Mouse (Mus musculus) left cerebral cortex, adult 2 months (tissue): Measurements from ENCODE around the gene Cd44. TPM values are rescaled to one million over a fixed set of nuclear protein-coding genes. Genes with fewer than 3 reads are reported as not detected.

Experiments
- DNase-seq, 2 experiments: peaks; one replicate each; pipeline ENCODE4 v3.0.0; 2021 to 2022; ENCODE audit warnings: low spot score in 2 of 2, mixed read lengths in 1 of 2; ENCODE audit errors: extremely low spot score in 1 of 2
- H3K27ac ChIP-seq: fragments of 200-600 bp; 2 replicates; pipeline ENCODE4 v1.8.1; 2022
- H3K4me3 ChIP-seq: fragments of 200-600 bp; 2 replicates; pipeline ENCODE4 v1.8.1; 2022
- CTCF ChIP-seq: fragments of 200-600 bp; IDR thresholded peaks from 2 replicates; pipeline ENCODE4 v1.8.1; 2022; ENCODE audit warnings: antibody characterized with exemption, mild to moderate bottlenecking, moderate library complexity
- intact Hi-C: fragments of 180-260 bp; cut with DNase I; formaldehyde crosslinking; loops from one replicate; pipeline ENCODE4 v1.15.1; 2025
- total RNA-seq, 2 experiments: library from RNA; stranded (reverse); gene quantifications; 2 replicates each; pipeline ENCODE4 v1.2.3; 2021

Gene Cd44
- total RNA-seq, 2 experiments from 2014 or later = 2.9 to 4.4 TPM

- intact Hi-C loops = no loop called here
- TF ChIP-seq CTCF = no peak
- no peak for DNase-seq
- H3K27ac ChIP-seq = no peak overlapping the region
- H3K4me3 ChIP-seq = no peak overlapping the region
Observed at GRCm38 (mm10) chr2:102864695-102865353, 36.6 kb downstream of the Cd44 start.

DNA sequence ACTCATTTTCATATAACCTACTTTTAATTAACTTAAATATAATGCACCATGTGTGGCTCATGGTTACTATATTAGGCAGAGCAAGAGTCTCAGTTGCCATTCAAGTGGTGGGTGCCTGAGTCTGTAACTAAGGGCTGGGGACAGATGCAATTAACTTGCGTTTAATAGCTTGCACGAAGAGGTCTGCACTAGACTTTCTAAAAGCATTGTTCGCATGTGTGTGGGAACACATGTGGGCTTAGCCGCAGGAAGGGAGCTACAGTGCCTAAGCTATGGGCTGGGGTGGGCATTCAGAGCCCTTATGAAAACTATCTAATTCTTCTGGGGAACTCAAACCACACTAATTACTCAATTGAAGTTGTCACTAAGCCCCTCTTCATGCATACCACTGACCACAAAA lies 37.4 kb downstream of the Cd44 start:
- no peak for DNase-seq
- no peak overlapping the region for H3K27ac ChIP-seq
- TF ChIP-seq CTCF = no peak
- no peak overlapping the region for H3K4me3 ChIP-seq
- intact Hi-C loops = no loop called here

DNA sequence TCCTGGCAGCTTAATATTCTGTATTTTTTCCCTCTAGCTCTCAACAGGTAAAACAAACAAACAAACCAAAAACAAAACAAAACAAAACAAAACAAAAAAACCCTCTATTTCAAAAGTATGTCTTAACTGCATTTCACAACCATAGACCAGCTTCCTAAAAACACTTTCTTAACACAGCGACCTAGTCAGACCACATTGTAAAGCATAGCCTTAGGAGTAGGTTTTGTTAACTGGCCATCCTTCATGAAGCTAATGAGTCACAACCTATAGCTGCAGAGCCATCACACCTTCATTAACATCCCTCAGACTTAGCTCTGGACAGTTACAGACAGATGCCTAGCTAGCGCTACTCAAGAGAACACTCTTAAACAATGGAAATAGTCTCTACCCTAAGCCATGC lies 37.9 kb downstream of the Cd44 start:
- H3K4me3 ChIP-seq = no peak overlapping the region
- no peak for TF ChIP-seq CTCF
- DNase-seq = no peak
- intact Hi-C loops = no loop called here
- H3K27ac ChIP-seq = no peak overlapping the region

DNA sequence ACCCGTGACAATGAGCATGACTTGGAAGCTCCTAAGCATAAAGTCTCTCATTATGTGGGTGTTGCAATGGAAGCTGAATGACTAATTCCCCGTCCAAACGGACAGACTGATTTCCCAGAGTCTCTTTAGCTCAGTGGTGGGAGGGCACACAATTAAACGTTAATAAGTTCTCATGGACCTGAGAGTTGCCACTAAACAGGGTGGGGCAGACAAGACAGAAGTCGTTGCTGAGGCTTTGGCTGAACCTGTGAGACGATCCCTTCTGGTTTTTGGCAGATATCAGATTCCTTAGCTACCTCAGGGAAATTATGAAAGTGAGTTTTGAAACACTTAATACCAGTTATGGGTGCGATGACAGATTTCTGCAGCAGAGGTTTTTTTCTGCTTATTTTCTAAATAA lies 38.8 kb downstream of the Cd44 start:
- DNase-seq = no peak
- no peak for TF ChIP-seq CTCF
- no peak overlapping the region for H3K27ac ChIP-seq
- intact Hi-C loops = no loop called here
- H3K4me3 ChIP-seq = no peak overlapping the region

DNA sequence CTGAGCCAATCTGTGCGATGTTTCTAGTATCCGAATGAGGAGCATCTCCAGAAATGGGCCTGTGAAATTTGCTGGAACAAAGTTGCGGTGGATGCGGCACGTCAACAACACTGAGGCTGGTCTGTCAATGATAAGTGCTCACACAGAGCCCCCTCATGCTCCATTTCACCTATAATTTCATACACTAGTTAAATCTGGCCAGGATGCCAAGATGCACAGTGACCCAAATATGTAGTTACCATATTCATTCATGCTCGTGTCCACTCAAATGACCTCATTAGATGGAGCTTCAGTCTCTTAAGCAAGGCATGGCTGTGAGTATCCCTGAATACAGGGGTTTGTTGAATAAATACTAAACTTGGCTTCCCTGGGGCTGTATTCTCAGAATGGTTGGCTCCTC lies 43.2 kb downstream of the Cd44 start:
- intact Hi-C loops = no loop called here

DNA sequence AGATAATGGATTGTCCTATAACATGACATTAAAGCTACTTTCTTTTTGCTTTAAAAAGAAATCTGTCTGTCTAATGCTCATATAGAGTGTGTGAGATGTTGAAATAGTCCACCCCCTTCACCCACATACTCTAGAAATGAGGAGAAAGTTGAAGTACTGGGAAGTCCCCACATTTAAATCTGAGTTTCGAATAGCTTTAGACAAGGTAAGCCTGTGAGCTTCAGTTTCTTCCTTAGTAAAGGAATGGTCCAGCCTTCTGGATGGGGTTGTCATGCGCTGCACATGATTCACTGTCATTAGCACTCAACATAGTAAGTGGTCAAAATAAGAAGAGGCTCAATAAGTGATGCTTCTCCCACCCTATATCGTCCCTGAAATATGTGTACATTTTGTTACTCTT lies 48.2 kb downstream of the Cd44 start:
- no peak overlapping the region for H3K4me3 ChIP-seq
- intact Hi-C loops = no loop called here
- no peak overlapping the region for H3K27ac ChIP-seq
- DNase-seq = no peak
- no peak for TF ChIP-seq CTCF

More for the DNA sequence above, 43.2 kb downstream of the Cd44 start:
- H3K4me3 ChIP-seq = no peak overlapping the region
- no peak for DNase-seq
- H3K27ac ChIP-seq = no peak overlapping the region
- no peak for TF ChIP-seq CTCF

- Histone ChIP-seq H3K27ac (no peak overlapping the region), H3K4me3 (no peak overlapping the region)
- DNase-seq = no peak
- no peak for TF ChIP-seq CTCF
- intact Hi-C loops = no loop called here
Observed at GRCm38 (mm10) chr2:102851936-102852477, 49.5 kb downstream of the Cd44 start.

DNA sequence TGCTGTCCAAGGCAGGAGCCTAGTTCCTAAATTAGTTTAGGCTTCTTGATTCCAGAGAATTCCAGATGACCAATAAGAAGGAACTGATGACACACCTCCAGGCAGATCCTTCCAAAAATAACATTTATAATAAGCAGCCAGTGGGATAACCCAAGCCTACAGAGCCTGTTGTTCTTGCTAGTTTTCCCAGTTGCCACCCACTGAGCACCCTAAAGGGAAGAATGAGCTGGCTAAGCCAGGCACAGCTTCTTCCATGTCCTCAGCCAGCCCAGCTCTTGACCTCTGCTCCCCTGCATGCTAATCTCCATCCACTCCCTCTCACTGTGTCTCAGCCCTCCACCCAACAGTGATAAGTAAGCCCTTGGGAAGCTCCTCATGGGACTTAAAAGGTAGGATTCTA lies 51.4 kb downstream of the Cd44 start:
- Histone ChIP-seq H3K4me3 (no peak overlapping the region), H3K27ac (no peak overlapping the region)
- TF ChIP-seq CTCF = no peak
- no peak for DNase-seq
- intact Hi-C loops = no loop called here

DNA sequence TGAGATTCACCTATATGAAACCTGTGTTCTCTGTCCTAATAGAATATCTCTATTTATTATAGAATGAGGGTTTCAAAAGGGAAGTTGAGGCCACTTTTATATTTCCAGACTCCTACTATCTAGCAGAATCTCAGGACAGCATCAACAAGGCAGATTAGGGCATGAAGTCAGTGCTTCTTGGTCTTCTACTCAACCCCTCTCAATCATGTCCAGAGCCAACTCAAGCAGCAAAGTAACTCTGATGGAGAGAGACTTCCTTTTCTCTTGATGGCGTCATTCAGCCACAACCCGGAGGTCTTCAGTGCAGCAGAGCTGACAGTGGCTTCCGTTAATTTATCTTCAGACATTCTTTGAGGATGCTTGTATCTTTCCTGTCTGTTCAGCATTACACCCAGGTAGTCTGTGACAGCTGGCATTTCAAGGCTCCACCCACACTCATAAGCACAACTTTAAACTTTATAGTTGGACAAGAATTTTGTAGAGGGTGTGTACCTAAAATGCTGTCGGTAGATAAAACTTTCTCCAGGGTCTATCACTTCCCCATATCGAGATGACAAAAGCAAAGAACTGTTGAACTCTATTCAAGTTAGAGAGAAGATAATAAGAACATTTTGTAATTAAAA lies 52.5 kb downstream of the Cd44 start:
- H3K27ac ChIP-seq = no peak overlapping the region
- TF ChIP-seq CTCF = no peak
- no peak overlapping the region for H3K4me3 ChIP-seq
- no peak for DNase-seq
- intact Hi-C loops = no loop called here

GRCm38 (mm10) chr2:102841231-102841630 lies 60.2 kb downstream of the Cd44 start:
- no peak overlapping the region for H3K4me3 ChIP-seq
- TF ChIP-seq CTCF = no peak
- no peak overlapping the region for H3K27ac ChIP-seq
- no peak for DNase-seq
- intact Hi-C loops = no loop called here

DNA sequence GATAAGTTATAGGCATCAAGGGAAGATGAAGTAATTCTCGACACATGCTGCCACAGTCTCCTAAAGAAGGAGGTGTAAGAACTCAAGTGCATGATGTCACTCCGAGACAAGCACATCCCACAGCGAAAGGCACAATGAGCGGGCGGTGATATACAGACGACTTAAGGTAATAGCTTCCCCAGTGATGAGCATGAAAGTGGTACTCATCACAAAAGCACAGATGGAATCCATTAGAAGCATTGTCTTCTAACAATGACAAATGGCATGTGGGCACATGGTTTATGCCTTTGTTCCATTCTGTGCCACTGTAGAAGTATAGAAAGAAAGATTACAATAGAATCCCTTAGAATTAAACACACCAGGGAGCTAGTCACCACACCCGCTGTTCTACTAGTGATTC lies 63.3 kb downstream of the Cd44 start:
- intact Hi-C loops = no loop called here
- Histone ChIP-seq H3K27ac (no peak overlapping the region), H3K4me3 (no peak overlapping the region)
- no peak for DNase-seq
- no peak for TF ChIP-seq CTCF

GRCm38 (mm10) chr2:102831547-102831946 lies 69.9 kb downstream of the Cd44 start:
- no peak for DNase-seq
- H3K27ac ChIP-seq = no peak overlapping the region
- intact Hi-C loops = no loop called here
- TF ChIP-seq CTCF = no peak
- H3K4me3 ChIP-seq = no peak overlapping the region

DNA sequence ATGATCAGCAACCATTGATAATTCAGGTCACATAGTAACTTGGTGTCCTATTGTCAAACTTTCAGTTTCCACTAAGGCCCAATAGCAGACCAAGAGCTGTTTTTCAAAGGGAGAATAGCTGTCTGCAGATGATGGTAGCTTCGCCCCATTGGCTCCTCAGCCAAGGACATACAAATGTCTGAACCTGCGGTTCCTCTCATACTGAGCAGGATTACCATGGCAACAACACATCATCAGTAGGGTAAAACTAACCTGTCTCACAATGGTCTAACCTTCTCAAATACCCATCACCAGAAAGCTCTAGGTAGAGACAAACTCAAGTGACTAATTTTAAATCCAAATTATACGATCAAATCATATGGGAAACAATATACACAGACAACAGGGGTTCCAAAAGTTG lies 72.3 kb downstream of the Cd44 start:
- no peak for TF ChIP-seq CTCF
- peak; percentile 69 to 79 for DNase-seq
- Histone ChIP-seq H3K4me3 (no peak overlapping the region), H3K27ac (no peak overlapping the region)
- intact Hi-C loops = no loop called here
